Mouse (Mus musculus) ovary, postnatal 10 days (tissue): Measurements from ENCODE around the gene Tomm22.
"Not testable (repeated sequence)": the region's sequence is repeated elsewhere in the genome, so short reads cannot be mapped to it uniquely, and the experiment has no call there.

ENCODE experiments used
- DNase-seq: peaks from one replicate; pipeline ENCODE4 v3.0.0; 2022; ENCODE audit warnings: low spot score

Tomm22 gene

DNA sequence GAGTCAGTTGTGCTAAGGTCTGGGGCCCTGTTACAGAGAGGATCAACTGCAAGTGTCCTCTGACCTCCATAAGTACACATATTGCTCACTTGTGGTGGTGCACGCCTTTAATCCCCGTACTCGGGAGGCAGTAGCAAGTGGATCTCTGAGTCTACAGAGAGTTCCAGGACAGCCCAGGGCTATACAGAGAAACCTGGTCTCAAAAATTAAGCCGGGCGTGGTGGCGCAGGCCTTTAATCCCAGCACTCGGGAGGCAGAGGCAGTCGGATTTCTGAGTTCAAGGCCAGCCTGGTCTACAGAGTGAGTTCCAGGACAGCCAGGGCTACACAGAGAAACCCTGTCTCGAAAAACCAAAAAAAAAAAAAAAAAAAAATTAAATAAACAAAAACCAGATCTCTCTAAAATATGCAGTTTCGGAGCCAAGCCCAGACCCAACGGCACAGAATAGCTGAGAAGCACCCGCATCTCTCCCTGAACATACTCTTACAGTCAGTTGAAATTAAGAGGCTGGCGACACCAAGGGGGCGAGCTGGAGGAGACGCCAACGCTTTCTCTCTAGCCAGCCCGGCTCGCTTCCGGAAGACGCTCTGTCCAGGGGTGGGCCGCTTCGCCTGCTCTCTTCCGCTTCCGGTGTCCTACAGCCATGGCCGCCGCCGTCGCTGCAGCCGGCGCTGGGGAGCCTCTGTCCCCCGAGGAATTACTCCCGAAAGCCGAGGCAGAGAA, at the start of gene Tomm22:
Gene Tomm22, plus strand, starts transcription at position 613 of the 723 bp plus-strand sequence.
- DNase-seq: peak; percentile 49

DNA sequence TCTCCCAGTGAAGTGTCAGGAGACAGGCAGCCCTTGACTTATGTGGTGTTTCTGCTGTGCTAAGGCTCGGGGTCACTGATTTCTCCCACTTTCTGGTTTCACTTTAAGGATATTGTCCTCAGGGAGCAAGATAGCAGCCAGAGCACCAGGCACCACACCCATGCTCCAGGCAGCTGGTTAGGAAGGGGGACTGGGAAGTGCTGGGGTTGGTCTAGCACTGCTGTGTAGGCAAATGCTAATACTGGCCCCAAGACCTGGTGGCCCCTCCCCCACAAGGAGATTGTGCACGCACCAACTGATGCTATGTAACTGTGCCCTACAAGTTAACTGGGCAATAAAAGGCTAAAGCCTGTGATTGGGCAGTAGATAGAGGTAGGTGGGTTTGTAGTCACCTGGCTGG, 40.2 kb upstream of the Tomm22 start:
- no peak for DNase-seq

DNA sequence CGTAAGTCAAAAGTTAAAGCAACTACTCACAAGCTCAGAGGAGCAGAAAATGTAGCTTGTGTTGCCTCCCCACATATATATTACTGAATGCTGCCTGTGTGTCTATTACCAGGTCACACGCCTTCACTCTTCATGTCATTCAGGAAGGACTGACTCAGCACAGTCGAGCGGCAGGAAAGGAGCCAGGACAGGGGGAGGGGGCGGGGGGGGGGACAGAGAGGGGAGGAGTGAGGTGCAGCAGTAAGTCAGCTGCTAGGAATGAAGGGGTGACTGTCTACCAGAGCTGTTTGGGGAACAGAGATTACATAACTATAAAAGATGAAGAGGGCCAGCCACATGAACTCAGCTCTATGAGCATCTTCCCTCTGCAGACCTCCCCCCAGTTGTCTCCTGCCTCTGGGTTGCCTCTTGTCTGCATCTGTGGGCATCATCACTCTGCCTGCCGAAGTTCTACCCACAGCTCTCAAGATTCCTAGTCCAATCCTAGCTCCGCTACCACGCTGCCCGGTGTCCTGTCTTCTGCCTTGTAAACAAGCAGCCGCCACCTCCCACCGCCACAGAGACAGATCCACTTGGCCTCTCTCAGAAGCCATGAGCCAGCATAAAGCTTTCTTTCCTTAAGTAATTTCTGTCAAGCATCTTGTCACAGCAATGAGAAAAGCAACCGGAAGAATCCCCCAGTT, 29.4 kb upstream of the Tomm22 start:
- DNase-seq: no peak

DNA sequence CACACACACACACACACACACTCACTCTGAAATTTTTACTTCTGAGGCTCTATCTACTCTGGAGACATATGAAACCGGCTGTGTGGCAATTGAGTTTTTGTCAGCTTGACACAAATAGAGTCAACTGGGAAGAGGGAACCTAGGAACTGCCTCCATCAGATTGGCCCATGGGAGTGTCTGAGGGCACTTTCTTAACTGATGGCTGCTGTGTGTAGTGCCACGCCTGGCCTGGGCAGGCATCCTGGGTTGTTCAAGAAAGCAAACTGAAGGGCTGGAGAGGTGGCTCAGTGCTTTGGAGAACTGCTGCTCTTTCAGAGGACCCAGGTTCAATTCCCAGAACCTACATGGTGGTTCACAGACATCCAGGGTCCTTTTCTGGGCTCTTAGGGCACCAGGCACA, 25.2 kb upstream of the Tomm22 start:
- no peak for DNase-seq

DNA sequence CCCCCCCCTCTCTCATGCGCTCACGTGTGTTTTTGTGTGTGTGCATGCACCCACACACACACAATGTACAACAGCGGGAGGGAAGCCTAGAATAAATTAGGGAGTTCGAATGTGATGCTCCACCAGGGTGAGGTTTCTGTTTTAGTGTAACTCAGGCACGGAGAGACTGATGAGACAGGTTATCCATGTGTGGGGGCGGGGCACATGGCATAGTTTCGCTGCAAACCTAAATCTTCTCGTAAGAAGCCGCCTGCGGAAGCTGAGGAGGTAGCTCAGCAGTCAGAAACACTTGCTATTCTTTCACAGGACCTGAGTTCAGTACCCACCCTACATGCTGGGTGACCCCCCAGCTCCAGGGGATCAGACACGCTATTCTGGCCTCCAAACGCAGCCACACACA, 22.5 kb upstream of the Tomm22 start:
- no peak for DNase-seq

DNA sequence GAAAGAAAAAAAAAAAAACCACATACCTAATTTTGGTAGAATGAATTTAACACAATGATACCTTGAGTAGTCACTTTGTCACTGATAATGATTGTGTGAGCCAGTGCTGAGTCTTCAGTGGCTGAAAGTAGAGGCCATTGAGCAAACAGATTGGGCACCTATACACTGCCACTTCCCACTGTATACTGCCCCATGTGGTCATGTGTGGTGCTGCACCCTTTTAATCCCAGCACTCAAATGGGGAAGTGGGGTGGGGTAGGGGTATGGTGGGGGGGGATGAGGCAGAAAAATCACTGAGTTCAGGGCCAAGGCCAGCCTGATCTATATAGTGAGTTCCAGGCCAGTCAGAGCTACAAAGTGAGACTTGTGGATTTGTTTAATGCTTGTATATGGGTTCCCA, 20.1 kb upstream of the Tomm22 start:
- no peak for DNase-seq

DNA sequence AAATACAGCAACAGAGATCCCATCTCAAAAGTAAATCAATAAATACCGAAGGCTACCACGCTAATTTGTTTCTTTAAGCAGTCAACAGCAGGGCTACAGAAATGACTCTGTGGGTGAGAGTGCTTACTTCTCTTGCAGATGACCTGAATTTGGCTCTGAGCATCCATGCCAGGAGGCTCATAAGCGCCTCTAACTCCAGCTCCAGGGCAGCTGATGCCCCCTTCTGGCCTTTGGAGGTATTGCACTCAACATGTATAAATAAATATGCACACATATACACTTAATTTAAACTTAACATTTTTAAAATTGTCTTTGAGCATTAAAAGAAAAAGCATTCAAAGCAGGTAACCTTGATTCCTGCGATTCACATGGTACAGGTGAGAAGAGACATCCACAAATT, 19.2 kb upstream of the Tomm22 start:
- no peak for DNase-seq

DNA sequence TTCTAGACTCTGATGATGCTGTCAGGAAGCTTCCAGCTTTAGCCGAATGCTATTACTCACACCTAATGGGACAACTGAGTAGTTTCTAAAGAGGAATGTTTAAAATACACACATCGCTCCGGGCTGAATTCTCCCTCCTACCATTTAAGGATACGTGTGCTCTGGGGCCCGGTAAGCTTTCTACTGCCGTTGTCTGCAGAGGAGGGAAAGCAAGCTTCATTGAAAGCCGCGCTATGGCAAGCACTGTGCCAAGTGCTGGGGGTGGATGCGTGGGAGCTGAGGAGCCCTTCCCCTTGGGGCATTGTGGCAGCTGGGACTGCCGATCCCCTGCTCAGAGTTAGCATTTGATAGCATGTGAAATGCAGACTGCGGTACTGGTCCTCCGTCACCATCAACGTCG, 14.2 kb upstream of the Tomm22 start:
- no peak for DNase-seq

DNA sequence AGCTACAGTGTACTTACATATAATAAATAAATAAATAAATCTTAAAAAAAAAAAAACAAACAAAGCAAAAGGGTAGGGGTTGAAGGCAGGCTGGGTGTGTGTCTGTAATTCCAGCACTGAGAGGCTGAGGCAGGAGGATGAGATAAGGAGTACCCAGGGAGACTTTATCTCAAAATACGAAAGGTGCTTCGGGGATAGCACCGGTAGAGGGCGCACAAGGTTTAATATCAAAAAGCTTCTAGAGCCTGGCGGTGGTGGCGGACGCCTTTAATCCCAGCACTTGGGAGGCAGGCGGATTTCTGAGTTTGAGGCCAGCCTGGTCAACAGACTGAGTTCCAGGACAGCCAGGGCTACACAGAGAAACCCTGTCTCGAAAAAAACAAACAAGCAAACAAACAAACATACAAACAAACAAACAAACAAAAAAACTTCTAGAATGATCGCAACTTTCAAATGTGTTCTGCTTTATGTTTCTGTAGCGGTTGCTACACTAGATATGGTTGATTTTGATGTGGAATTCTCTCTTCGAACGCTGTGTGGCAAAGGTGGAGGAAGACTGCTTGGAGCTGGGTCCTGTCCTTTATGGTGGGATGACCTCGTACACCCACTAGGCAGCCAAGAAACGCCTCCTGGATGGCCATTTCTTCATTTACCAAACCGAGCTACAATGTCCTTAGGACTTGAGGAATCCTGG, 12.7 kb upstream of the Tomm22 start:
- peak; percentile 42 for DNase-seq

DNA sequence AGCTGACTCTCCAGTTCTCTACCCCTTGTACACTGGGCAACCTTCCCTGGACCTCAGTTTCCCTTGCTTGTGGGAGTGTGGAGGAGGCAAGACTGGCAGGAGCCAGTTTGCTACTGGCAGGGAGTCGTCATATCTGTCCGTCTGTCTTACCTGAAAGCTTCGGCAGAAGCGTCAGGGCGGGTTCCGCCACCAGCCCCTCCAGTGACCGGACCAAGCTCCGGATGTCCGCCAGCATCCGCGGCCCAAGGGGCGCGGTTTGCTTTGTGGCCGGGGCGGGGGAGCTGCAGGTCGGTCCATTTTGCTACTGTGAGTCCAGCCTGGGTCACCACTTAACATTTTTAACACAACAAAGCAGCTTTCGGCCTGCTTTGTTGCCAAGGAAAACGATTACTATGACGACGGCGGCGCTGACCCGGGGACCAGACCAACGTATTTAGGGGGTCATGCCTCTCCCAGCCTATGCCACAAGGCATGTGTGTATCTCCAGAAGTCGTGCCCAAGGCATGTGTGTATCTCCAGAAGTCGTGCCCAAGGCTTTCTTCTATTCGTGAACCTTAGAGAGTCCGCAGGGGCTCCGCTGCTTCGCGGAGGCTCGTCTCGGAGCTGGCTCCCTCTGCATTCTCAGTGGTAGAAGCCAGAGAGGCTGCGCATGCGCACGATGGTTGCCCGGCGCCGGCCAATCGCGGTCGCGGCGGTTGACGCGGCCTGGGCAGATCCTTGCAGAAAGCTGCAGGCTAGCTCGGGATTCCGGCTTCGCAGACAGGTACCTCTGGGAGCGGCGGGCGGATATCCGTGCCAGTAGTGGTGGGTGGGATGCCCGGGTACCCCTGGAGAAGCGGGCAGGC, 11.9 kb upstream of the Tomm22 start, which contains the start of the genes Fam227a and Cby1:
Gene Fam227a, minus strand, starts transcription at position 426 of the 845 bp plus-strand sequence.
Gene Cby1, plus strand, starts transcription at position 669 of the 845 bp plus-strand sequence.
- peak; percentile 99 for DNase-seq

DNA sequence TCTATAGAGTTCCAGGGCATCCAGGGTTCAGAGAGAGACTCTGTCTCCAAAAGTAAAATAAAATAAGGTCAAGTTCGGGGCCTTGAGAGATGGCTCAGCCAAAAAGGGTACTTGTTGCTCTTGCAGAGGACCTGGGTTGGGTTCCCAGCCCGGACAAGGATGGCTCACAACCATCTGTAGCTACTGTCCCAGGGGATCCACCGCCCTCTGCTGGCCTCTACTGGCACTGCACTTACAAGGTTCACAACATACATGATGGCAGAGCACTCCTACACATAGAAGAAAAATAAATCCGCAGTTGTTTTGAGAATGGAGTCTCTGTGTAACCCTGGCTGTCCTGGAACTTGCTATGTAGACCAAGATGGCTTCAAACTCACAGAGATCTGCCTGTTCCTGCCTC, 8.8 kb upstream of the Tomm22 start:
- DNase-seq: no peak

DNA sequence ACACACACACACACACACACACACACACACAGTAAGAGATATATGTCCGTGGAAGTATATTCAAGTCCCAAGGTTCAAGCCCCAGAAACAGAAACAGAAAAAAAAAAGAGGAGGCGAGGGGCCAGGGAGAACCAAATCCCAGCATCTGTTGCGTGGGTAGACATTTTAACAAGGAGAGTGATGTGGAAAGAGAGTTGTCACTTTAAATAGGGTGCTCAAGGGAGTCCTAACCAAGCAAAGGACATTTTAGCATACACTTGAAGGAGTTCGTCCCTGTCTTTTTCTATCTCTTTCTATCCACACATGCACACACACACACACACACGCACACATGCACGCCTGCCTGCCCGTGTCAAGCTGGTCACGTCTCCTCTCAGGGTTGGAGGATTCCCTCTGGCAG, 6.0 kb upstream of the Tomm22 start:
- DNase-seq: no peak

DNA sequence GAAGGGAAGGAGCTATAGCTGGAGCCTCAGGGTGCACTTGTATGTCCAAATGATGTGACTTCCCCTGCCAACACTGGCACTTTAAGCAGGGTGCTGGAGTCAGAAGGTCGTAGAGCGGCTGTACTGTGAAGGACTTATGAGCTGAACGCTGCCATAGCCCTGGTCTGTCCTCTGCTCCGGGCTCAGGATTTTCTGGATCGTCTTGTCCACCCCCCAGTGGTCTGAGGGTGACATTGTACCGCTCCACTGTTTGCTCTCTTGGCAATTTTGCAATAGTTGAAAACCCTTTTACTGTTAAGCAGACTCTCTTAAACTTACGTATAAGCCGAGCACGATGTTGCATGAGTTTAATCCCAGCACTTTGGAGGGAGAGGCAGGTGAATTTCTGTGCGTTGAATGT, 1.5 kb upstream of the Tomm22 start:
- no peak for DNase-seq

DNA sequence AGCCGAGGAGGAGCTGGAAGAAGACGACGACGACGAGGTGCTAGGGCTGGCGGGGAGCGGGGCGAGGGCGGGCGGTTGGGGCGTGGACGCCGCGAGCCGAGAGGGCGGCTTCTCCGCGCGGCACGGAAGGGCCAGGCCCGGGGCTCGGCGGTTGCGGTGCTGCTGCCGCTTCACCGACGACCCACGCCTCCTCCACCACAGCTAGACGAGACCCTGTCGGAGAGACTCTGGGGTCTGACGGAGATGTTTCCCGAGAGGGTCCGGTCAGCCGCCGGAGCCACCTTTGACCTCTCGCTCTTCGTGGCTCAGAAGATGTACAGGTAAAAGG, 275 bp downstream of the Tomm22 start:
- no peak for DNase-seq

DNA sequence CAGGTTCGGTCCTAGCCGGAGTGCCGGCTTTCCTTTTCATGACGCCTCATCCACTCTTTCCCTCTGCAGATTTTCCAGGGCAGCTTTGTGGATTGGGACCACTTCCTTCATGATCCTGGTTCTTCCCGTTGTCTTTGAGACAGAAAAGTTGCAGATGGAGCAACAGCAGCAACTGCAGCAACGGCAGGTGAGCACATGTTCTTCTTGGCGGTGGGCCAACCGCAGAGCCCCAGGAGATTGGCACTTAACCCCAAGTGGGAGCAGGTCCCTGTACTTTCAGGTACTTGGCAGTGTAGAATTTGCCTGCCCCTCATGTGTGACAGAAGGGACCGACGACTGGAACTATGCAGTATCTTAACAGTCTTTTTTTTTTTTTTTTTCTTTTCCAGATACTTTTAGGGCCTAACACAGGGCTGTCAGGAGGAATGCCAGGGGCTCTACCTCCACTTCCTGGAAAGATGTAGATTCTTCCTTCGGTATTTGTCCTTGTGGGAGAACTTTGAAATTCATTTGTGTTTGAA, 1.2 kb downstream of the Tomm22 start:
- not testable (repeated sequence) for DNase-seq

DNA sequence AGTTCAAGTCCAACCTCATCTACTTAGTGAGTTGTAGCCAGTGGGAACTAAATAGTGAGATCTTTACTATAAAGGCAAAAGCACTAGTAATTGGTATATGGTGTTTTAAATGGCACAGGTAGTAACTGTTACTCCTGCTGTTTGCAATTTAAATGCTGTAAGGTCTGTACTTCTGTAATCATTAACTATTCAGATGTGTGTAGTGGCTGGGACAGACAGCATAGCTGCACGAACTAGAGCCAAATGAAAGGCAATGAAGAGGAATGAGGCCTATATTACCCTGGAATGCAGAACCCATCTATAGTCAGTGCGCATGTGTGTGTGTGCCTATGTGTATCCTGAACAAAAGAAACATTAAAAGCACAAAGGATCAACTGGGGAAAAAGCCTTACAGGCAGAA, 7.3 kb downstream of the Tomm22 start:
- DNase-seq: no peak

DNA sequence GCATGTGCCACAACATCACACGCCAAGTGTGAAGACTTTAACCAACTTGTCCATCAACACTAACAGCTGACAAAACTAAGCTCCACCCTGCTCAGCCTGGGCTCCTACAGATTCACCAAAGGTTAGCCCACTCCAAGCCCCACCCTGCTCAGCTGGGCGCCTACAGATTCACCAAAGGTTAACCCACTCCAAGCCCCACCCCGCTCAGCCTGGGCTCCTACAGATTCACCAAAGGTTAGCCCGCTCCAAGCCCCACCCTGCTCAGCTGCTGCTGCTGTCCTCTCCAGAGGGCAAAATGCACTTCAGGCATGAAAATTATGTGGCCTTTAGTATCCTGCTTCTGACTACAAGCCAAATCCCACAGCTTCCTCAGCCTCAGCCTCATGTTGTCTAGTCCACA, 11.3 kb downstream of the Tomm22 start:
- no peak for DNase-seq

DNA sequence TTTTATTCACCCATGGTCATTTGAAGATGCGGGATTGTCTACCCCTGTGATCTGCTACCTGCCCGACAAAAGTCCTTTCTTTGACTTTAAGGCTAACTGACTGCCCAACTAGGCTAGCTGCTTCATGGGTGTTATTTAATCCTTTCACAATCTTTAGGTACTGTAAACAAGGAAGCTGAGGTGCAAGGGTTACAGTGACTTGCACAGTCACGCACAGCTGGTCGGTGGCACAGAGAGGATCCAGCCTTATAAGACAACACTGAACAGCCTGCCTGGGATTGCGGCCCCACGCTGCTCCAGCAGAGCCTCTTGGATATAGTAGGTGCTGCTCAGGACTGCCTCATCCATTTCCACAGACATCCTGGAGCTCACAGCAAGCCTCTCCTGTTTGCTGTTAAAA, 12.5 kb downstream of the Tomm22 start:
- no peak for DNase-seq

DNA sequence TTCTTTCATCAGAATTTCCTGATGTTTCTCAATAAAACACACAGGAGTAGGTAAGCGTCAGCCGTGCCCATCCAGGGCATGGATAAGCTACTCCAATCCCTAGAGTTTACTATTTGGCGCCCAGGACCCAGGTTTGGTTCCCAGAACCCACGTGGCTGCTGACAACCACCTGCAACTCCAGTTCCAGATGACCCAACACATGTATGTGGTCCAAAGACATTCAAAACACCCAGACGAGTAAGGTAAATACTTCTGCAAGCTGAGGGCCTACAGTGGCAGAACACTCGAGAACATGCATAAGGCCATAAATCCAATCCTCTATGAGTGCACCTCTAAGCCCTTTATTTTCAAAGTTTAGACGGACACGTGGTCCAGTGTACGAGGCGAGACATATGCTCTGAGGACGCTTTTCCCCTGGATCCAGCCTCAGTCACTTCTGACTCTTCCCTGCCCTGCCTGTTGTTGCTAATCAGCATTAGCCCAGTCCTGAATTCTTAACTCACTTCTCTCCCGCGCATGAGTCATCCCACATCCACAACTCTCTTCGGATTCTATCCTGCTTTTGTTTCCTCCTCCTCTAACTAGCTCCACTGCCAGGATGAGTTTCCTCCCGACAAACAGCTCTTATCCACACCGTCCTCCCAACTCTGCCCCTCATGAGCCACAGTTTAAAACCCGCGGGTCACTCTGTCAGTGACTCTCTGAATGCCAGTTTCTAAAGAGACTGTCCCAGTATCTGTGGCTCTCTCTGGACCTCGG, 13.2 kb downstream of the Tomm22 start:
- DNase-seq: no peak

DNA sequence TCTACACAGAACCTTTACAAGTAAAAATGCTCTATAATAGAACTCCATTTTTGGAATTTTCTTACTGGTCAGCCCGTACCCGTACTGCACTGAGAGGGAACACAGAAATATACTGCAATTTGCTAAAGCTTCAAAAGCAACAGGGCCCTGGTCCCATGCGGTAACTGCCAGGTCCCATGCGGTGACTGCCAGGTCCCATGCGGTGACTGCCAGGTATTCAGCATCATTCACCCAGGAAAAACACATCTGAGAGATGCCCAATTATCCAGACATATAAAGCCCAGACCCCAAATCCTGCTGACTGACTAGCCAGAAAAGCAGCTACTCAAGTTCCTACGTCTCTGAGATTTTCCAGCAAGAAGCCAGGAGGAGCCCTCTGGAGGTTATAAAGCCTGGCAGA, 14.0 kb downstream of the Tomm22 start:
- DNase-seq: no peak

DNA sequence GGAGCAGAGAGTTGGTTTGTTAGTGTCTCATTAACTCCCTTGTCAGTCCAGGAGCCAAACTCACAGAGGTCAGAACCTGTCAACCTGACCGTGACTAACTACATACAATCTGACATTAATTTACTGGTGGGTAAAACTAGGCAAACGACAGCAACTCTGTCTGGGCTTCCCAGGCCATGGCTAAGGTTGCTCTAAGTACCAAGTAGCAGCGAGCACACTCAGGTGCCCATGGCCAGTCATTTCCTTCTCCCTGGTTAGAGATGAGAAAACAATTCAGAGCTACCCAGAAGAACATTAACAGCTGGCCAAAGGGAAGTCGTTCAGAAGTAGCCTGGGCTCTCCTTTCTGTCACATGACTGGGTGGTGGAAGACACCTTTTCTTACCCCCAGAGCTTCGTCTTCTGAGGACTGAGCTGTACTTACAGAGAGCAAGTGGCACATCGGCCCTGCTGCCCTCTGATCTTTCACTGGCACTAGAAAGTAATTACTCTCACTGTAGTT, 14.5 kb downstream of the Tomm22 start:
- no peak for DNase-seq
